Comparison of ENCODE assay signal across 17 mouse cellular contexts in genomic region chr14:6161085-6161484, GRCm38 (mm10). TPM values are rescaled to one million over a fixed set of nuclear protein-coding genes. Genes with fewer than 3 reads are reported as not detected.
"Had no signal": no experiment of that assay in that cellular context is flagged by ENCODE, and none has a peak within 500 bp of the region (broad histone marks: within the 10 kb centered on the region; RNA-seq: fewer than 3 reads in every experiment).

No protein-coding gene starts in this region.

RNA-seq across cellular contexts. Expression of gene Gm3476, which starts 35.5 kb away (rescaled TPM):
- polyA plus RNA-seq: liver, embryonic 14.5 days; liver, embryonic 16.5 days; lung, embryonic 14.5 days; lung, embryonic 16.5 days; midbrain, embryonic 10.5 days; midbrain, embryonic 12.5 days; midbrain, embryonic 14.5 days; midbrain, embryonic 16.5 days; myocyte; neural tube, embryonic 11.5 days; neural tube, embryonic 13.5 days; neural tube, embryonic 15.5 days; small intestine, adult 2 months; stomach, embryonic 14.5 days; stomach, embryonic 16.5 days; thymus, adult 2 months; urinary bladder, adult 2 months had no signal

RNA-seq across cellular contexts. Expression of gene Gm3468, which starts 52.6 kb away (rescaled TPM):
- polyA plus RNA-seq: liver, embryonic 16.5 days; myocyte had no signal

RNA-seq across cellular contexts. Expression of gene Gm21560, which starts 58.0 kb away (rescaled TPM):
- polyA plus RNA-seq: liver, embryonic 14.5 days; liver, embryonic 16.5 days; lung, embryonic 14.5 days; lung, embryonic 16.5 days; midbrain, embryonic 10.5 days; midbrain, embryonic 12.5 days; midbrain, embryonic 14.5 days; midbrain, embryonic 16.5 days; myocyte; neural tube, embryonic 11.5 days; neural tube, embryonic 13.5 days; neural tube, embryonic 15.5 days; small intestine, adult 2 months; stomach, embryonic 14.5 days; stomach, embryonic 16.5 days; urinary bladder, adult 2 months had no signal
